Mouse (Mus musculus) midbrain, embryonic 14.5 days (tissue): ENCODE data around the gene 4930467E23Rik. TPM values are rescaled to one million over a fixed set of nuclear protein-coding genes. Genes with fewer than 3 reads are reported as not detected.
"Not testable (repeated sequence)": the region's sequence is repeated elsewhere in the genome, so short reads cannot be mapped to it uniquely, and the experiment has no call there.

Experiments used
- ATAC-seq: fragments of 200-750 bp; cut with Nextera tagmentation; 2 replicates; pipeline ENCODE4 v1.8.0; 2017; ENCODE audit warnings: moderate number of reproducible peaks, moderate library complexity; ENCODE audit not compliant: low FRiP score, low TSS enrichment
- DNase-seq: peaks from one replicate; pipeline ENCODE4 v3.0.0-alpha.2; 2015
- H3K27ac ChIP-seq: fragments of 300-500 bp; sonication (generic); replicated peaks from 2 replicates; pipeline ENCODE4 v1.5.1; 2014; ENCODE audit warnings: mild to moderate bottlenecking, low read depth, low read length, moderate library complexity
- H3K27me3 ChIP-seq: fragments of 300-500 bp; sonication (generic); 2 replicates; pipeline ENCODE4 v1.6.1; 2014; ENCODE audit warnings: low read length, control low read depth, mixed read lengths; ENCODE audit not compliant: control insufficient read depth, insufficient read depth
- H3K36me3 ChIP-seq: fragments of 300-500 bp; sonication (generic); 2 replicates; pipeline ENCODE4 v1.6.1; 2014; ENCODE audit warnings: low read length, control low read depth; ENCODE audit not compliant: control insufficient read depth, insufficient read depth
- H3K4me1 ChIP-seq: fragments of 300-500 bp; sonication (generic); 2 replicates; pipeline ENCODE4 v1.6.1; 2014; ENCODE audit warnings: mild to moderate bottlenecking, antibody characterized with exemption, low read length, control low read depth; ENCODE audit not compliant: control insufficient read depth, insufficient read depth
- H3K4me2 ChIP-seq: fragments of 300-500 bp; sonication (generic); 2 replicates; pipeline ENCODE4 v1.6.1; 2014; ENCODE audit warnings: mild to moderate bottlenecking, low read length, moderate library complexity
- H3K4me3 ChIP-seq: fragments of 300-500 bp; sonication (generic); replicated peaks from 2 replicates; pipeline ENCODE4 v1.5.1; 2014; ENCODE audit warnings: low read depth, low read length
- H3K9ac ChIP-seq: fragments of 300-500 bp; sonication (generic); replicated peaks from 2 replicates; pipeline ENCODE4 v1.6.1; 2014; ENCODE audit warnings: mild to moderate bottlenecking, low read length, moderate library complexity
- H3K9me3 ChIP-seq: fragments of 300-500 bp; sonication (generic); 2 replicates; pipeline ENCODE4 v1.6.1; 2016; ENCODE audit warnings: low read length, control low read depth, mixed read lengths; ENCODE audit not compliant: control insufficient read depth
- WGBS: fragments of 180-500 bp; shearing (Covaris S2); extraction: QIAGEN DNeasy Blood & Tissue Kit; methylation state at CpG from one replicate; pipeline ENCODE4 v1.1.7; 2014; 5-methylcytosine and 5-hydroxymethylcytosine counted together
- polyA plus RNA-seq: library from polyadenylated mRNA; unstranded; fragments of >200 nt; fragmentation: Nextera tagmentation; extraction: Ambion mirVana; gene quantifications from 2 replicates; pipeline ENCODE4 v1.2.1, GENCODE M21; 2014

Gene 4930467E23Rik
- polyA plus RNA-seq, 1 experiment from 2014 or later = 0.17 TPM

DNA sequence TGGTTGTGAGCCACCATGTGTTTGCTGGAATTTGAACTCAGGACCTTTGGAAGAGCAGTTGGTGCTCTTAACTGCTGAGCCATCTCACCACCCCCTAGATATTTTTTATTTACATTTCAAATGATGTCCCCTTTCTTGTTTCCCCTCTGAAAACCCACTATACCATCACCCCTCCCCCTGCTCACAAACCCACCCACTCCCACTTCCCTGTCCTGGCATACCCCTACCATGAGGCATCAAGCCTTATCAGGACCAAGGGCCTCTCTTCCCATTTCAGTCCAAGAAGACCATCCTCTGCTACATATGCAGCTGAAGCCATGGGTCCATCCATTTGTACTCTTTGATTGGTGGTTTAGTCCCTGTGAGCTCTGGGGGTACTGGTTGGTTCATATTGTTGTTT lies 36.2 kb downstream of the 4930467E23Rik start:
- not testable (repeated sequence) for H3K4me3 ChIP-seq, H3K9me3 ChIP-seq, H3K4me1 ChIP-seq, H3K9ac ChIP-seq, H3K27me3 ChIP-seq, H3K4me2 ChIP-seq, H3K27ac ChIP-seq, DNase-seq, ATAC-seq, H3K36me3 ChIP-seq

DNA sequence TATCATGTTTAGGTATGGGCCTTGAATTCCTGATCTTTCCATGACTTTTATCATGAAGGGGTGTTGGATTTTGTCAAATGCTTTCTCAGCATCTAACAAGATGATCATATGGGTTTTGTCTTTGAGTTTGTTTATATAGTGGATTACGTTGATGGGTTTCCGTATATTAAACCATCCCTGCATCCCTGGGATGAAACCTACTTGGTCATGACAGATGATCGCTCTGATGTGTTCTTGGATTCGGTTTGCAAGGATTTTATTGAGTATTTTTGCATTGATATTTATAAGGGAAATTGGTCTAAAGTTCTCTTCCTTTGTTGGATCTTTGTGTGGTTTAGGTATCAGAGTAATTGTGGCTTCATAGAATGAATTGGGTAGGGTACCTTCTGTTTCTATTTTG lies 44.1 kb downstream of the 4930467E23Rik start:
- not testable (repeated sequence) for H3K27me3 ChIP-seq, H3K4me2 ChIP-seq, H3K4me3 ChIP-seq, H3K9me3 ChIP-seq, H3K4me1 ChIP-seq, H3K9ac ChIP-seq, H3K36me3 ChIP-seq, ATAC-seq, DNase-seq, H3K27ac ChIP-seq
- 85% methylated on average over 4 of the region's 4 CpGs for WGBS

GRCm38 (mm10) chr8:19776311-19776710 lies 46.9 kb downstream of the 4930467E23Rik start:
- not testable (repeated sequence) for ATAC-seq, H3K4me2 ChIP-seq, H3K9ac ChIP-seq, H3K36me3 ChIP-seq, H3K4me1 ChIP-seq, H3K27ac ChIP-seq, H3K9me3 ChIP-seq, H3K27me3 ChIP-seq, H3K4me3 ChIP-seq, DNase-seq

DNA sequence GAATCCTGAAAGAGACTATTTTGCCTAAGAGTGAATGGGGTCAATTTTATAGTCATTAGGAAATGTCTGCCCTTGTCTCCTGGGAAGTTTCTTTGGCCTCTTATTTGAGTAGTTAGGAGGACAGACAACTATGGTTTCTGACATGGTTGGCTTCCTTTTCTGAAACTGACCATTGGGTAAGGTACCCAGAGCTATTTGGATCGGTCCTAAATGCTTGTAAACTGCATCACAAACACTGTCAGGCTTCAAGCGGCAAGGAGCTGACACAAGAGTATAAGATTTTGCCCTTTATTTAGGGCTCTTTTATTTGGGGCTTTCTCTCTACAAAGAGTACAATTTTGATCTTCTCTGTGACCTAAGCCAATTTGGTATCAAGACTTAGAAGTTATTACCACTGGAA lies 48.1 kb downstream of the 4930467E23Rik start:
- H3K27ac ChIP-seq = not testable (repeated sequence)
- WGBS = 36% methylated on average over 2 of the region's 2 CpGs

DNA sequence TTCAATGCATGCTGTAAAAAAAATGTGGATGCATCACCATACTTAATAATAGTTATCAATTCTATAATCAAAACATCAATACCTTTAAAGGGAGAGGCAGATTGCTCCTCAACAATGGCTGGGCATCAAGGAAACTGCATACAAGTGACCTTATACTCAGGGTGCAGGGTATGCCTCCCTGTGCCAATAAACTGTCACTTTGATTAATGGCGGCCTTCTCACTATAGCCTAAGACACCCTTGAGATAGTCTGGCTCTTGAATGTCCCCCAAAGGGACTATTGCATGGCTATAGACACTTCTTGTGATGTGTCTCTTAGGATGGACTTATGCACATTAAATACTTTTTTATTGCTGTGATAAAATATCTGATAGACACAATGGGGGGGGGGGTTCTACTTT lies 48.8 kb downstream of the 4930467E23Rik start:
- H3K4me1 ChIP-seq, H3K4me3 ChIP-seq, H3K9ac ChIP-seq, H3K4me2 ChIP-seq, H3K27ac ChIP-seq, H3K9me3 ChIP-seq, H3K27me3 ChIP-seq, DNase-seq, ATAC-seq, H3K36me3 ChIP-seq: not testable (repeated sequence)
- WGBS = 45% methylated on average over 1 of the region's 1 CpGs

More for the DNA sequence above, 48.1 kb downstream of the 4930467E23Rik start:
- not testable (repeated sequence) for H3K9me3 ChIP-seq, H3K27me3 ChIP-seq, H3K4me1 ChIP-seq, H3K36me3 ChIP-seq, H3K9ac ChIP-seq, H3K4me2 ChIP-seq, DNase-seq, ATAC-seq, H3K4me3 ChIP-seq

DNA sequence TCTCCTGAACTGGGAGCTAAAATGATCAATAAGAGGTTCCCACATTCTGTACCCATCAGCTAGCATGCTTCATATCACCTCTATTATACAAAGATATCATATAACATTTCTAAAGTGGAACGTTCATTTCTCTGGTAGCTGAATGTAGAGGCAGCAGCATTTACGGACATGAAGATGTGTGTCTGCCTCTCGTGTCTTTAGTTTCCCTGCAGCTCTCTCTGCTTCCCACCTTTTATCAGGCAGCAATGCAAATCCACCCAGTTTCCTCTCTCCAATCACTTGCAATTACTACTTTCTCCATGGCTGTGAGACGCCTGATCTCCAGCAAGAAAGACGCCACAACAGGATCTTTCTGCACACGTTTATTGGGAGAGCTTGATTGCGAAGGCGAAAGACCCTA lies 49.5 kb downstream of the 4930467E23Rik start:
- not testable (repeated sequence) for H3K27ac ChIP-seq, H3K9me3 ChIP-seq, H3K27me3 ChIP-seq, H3K4me2 ChIP-seq, H3K36me3 ChIP-seq, H3K4me3 ChIP-seq, ATAC-seq, H3K4me1 ChIP-seq, DNase-seq, H3K9ac ChIP-seq
- 93% methylated on average over 8 of the region's 8 CpGs for WGBS

DNA sequence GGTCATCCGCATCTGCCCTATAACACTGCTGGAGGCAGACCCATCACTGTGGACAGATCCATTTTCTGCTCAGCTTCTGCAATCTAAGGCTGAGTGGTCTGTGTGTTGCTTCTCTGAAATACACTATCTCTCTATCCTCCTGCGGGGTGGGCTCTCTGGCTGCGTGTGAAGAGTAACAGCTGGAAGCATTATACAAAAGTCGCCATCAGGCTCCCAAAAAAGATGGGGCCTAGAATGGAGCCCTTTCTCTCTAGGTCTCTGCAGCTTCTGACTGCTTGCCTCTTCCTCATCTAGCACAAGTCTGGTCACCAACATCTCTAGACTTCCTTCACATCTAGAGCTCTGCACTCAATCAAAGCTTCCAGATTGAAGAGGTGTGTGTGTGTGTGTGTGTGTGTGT lies 50.8 kb downstream of the 4930467E23Rik start:
- H3K4me1 ChIP-seq, ATAC-seq, H3K4me2 ChIP-seq, H3K36me3 ChIP-seq, H3K27me3 ChIP-seq, H3K9me3 ChIP-seq, H3K27ac ChIP-seq, DNase-seq, H3K9ac ChIP-seq, H3K4me3 ChIP-seq: not testable (repeated sequence)
- 88% methylated on average over 4 of the region's 4 CpGs for WGBS

- ATAC-seq, H3K9me3 ChIP-seq, H3K27ac ChIP-seq, H3K4me1 ChIP-seq, H3K4me2 ChIP-seq, H3K27me3 ChIP-seq, H3K4me3 ChIP-seq, H3K36me3 ChIP-seq, H3K9ac ChIP-seq, DNase-seq: not testable (repeated sequence)
Observed at GRCm38 (mm10) chr8:19780658-19781057, 51.3 kb downstream of the 4930467E23Rik start.

DNA sequence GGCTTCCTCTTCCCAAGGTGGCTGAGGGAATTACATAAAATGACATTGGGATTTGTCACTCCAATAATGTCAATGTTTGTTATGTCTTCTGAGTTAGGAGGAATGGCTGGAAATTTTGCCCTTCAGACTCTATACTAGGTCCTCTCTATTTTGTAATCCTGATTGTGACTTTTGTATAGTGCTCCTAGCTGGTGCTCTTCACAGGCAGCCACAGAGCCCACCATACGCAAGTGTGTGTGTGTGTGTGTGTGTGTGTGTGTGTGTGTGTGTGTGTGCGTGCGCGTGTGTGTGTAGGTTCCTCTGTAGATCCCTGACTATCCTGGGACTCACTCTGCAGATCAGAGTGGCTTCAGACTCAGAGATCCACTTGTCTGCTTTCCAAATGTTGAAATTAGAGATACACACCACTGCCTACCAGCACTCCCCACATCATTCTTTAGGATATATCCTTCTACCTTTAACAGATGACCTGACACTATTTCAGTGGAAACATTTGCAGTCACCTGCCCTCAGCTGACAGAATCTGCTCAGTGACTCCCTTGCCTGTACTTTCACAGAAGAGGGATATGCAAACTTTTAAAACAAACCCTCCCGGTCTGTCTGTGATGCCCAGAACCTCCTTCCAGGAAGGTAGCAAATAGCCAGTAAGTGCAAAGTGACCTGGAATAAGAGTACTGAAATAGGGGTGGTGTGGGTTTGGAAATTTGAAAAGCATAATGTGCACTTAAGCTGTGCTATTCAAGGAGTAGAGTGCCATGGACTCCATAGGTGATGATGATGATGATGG lies 52.1 kb downstream of the 4930467E23Rik start:
- not testable (repeated sequence) for H3K36me3 ChIP-seq, H3K4me2 ChIP-seq, H3K9me3 ChIP-seq, H3K27ac ChIP-seq, ATAC-seq, H3K4me1 ChIP-seq, H3K9ac ChIP-seq, H3K27me3 ChIP-seq, DNase-seq, H3K4me3 ChIP-seq
- 91% methylated on average over 5 of the region's 5 CpGs for WGBS
